Mouse (Mus musculus) adrenal gland, postnatal 14 days (tissue): Measurements from ENCODE around the gene Slc35e1. TPM values are rescaled to one million over a fixed set of nuclear protein-coding genes. Genes with fewer than 3 reads are reported as not detected.

Source experiments
- microRNA-seq, 2 experiments: library from miRNA; unstranded; fragments of <30 nt; microRNA quantifications; one replicate each; pipeline ENCODE4 v1.2.0; 2021
- total RNA-seq: library from RNA; stranded (reverse); gene quantifications from 2 replicates; pipeline ENCODE4 v1.2.3, GENCODE M21; 2021

The Slc35e1 gene
- total RNA-seq, 1 experiment from 2014 or later: 33.6 TPM

Small RNA genes lying within 50 kb of the gene (microRNA-seq; reads per million reads assigned to microRNA genes)
- gene Gm28019: 0 reads per million in 2 experiments
- gene Mir7068: 0.38 to 0.43 reads per million in 2 experiments

Other genes with a start within 250 kb of the Slc35e1 start
- 16.0 and 16.8 TPM in 2 replicates for gene Gm10282, start 187.4 kb downstream of the Slc35e1 start, total RNA-seq
- 73.8 and 95.6 TPM in 2 replicates for gene Klf2, start 173.6 kb downstream of the Slc35e1 start, total RNA-seq
- gene Eps15l1, start 71.2 kb downstream of the Slc35e1 start, total RNA-seq: 49.9 and 53.9 TPM in 2 replicates
- gene Calr3, start 48.7 kb downstream of the Slc35e1 start, total RNA-seq: 3.1 and 4.5 TPM in 2 replicates
- 8.5 and 9.1 TPM in 2 replicates for gene 1700030K09Rik, start 48.7 kb downstream of the Slc35e1 start, total RNA-seq
- gene Cherp, start 17.4 kb downstream of the Slc35e1 start, total RNA-seq: 49.6 and 68.5 TPM in 2 replicates
- 9.5 and 10.0 TPM in 2 replicates for gene Med26, start 55.7 kb upstream of the Slc35e1 start, total RNA-seq
- gene Smim7, start 78.5 kb upstream of the Slc35e1 start, total RNA-seq: 79.7 and 95.5 TPM in 2 replicates
- gene Tmem38a, start 79.4 kb upstream of the Slc35e1 start, total RNA-seq: 9.3 and 10.5 TPM in 2 replicates
- 0.41 and 0.60 TPM in 2 replicates for gene Nwd1, start 154.1 kb upstream of the Slc35e1 start, total RNA-seq
- 190 and 198 TPM in 2 replicates for gene Sin3b, start 230.7 kb upstream of the Slc35e1 start, total RNA-seq